Mouse (Mus musculus) spleen, adult 2 months (tissue): Measurements from ENCODE around the gene Pfdn6.

ENCODE experiments used
- CTCF ChIP-seq: fragments of 200-500 bp; IDR thresholded peaks from 2 replicates; pipeline ENCODE4 v1.5.1; 2011; ENCODE audit warnings: mild to moderate bottlenecking, inconsistent platforms; ENCODE audit not compliant: insufficient read depth, insufficient read length, insufficient replicate concordance; ENCODE audit errors: extremely low read depth
- POLR2A ChIP-seq: fragments of 200-500 bp; IDR thresholded peaks from 2 replicates; pipeline ENCODE4 v1.6.1; 2011; ENCODE audit warnings: low read depth, low read length, inconsistent platforms

GRCm38 (mm10) chr17:33972691-33973090, 32.5 kb upstream of the Pfdn6 start:
- TF ChIP-seq POLR2A (no peak), CTCF (no peak)
